Mouse (Mus musculus) lung, adult 2 months (tissue): ENCODE measurements around the gene Wdr1.

Experiments used
- CTCF ChIP-seq: fragments of 200-500 bp; IDR thresholded peaks from 2 replicates; pipeline ENCODE4 v1.5.1; 2011; ENCODE audit warnings: mild to moderate bottlenecking, low read length, control low read depth; ENCODE audit not compliant: insufficient read depth
- POLR2A ChIP-seq: fragments of 200-500 bp; IDR thresholded peaks from 2 replicates; pipeline ENCODE4 v1.6.1; 2011; ENCODE audit warnings: low read depth, mild to moderate bottlenecking, control low read depth, low read length, borderline replicate concordance; ENCODE audit errors: extremely low read depth

DNA sequence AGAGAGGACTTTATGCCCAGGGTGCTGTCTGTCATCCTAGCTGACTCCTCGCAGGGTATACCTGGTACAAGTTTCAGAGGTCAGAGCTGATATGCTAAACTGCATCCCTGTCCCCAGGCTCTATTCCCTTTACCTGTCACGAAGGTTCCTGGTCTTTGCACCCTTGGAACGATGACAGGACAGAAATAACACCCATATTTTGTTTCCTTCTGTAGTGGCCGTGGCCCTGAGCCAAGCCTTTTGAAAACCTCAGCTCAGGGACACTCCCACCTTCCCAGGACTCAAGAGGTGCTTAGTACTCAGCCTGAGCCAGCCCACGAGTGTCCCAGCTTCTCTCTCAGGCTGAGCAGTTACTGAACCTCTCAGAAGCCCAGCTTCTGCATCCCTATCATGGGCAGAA, 64.5 kb downstream of the Wdr1 start:
- TF ChIP-seq POLR2A, result no peak
- no peak for TF ChIP-seq CTCF
